Mouse (Mus musculus) kidney, adult 2 months (tissue): ENCODE measurements around the gene Myo18b.

ENCODE experiments used
- CTCF ChIP-seq: fragments of 200-500 bp; conservative IDR thresholded peaks from 2 replicates; pipeline ENCODE4 v1.5.1; 2011; ENCODE audit warnings: low read depth, mild to moderate bottlenecking, control low read depth, low read length, moderate library complexity, mixed read lengths; ENCODE audit not compliant: insufficient read depth, insufficient read length
- POLR2A ChIP-seq: fragments of 200-500 bp; IDR thresholded peaks from one replicate; pipeline ENCODE4 v1.6.1; 2011; ENCODE audit warnings: low read depth, low read length, control low read depth

DNA sequence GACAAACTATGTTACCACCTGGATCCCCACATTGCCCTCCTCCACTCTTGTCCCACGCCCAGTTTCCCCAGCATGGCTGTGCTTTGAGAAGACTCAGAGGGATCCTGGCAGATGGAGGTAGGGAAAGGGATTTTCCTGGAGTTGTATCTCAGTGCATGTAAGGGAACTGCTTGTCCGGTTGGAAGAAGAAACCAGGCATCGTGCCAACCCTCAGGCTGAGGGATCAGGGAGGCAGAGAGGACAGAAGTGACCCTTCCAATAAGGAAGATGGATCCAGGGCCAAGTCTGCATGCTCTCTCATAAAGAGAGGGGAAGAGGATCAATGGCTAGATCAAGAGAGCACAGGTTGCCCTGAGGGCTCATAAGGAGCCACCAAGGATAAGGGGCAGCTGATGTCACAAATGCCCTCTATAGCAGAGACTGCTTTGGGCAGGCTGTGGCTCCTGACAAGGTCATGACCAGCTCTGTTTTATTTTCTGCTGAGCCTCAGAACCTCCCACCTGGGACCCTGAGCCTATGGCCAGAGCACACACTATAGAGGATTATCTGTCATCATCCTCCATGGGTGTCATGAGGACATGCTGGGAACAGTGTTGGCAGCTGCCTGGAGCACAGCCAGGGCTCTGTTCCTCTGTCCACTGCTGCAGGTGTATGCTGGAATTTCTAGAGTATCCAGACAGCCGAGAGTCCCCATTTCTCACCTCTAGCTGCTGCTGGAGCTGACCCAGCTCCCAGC lies 105.6 kb downstream of the Myo18b start:
- TF ChIP-seq POLR2A (no peak), CTCF (no peak)
